Mouse (Mus musculus) kidney, embryonic 14.5 days (tissue): Measurements from ENCODE around the gene Rbfox2. TPM values are rescaled to one million over a fixed set of nuclear protein-coding genes. Genes with fewer than 3 reads are reported as not detected.
A peak's percentile ranks its signal among the peaks of the same experiment; 100 is the strongest.
"Not testable (repeated sequence)": the region's sequence is repeated elsewhere in the genome, so short reads cannot be mapped to it uniquely, and the experiment has no call there.

ENCODE experiments used
- ATAC-seq: fragments of 200-750 bp; cut with Nextera tagmentation; 2 replicates; pipeline ENCODE4 v1.8.0; 2017; ENCODE audit warnings: moderate number of reproducible peaks, mild to moderate bottlenecking, moderate TSS enrichment, moderate library complexity; ENCODE audit not compliant: low FRiP score, low TSS enrichment
- H3K27ac ChIP-seq: fragments of 300-500 bp; sonication (generic); 2 replicates; pipeline ENCODE4 v1.5.1; 2014; ENCODE audit warnings: low read depth, mild to moderate bottlenecking, low read length, moderate library complexity, mixed read lengths
- H3K27me3 ChIP-seq: fragments of 300-500 bp; sonication (generic); 2 replicates; pipeline ENCODE4 v1.6.1; 2014; ENCODE audit warnings: mild to moderate bottlenecking, low read length; ENCODE audit not compliant: control insufficient read depth, insufficient read depth
- H3K36me3 ChIP-seq: fragments of 300-500 bp; sonication (generic); 2 replicates; pipeline ENCODE4 v1.6.1; 2014; ENCODE audit warnings: low read length, mixed read lengths; ENCODE audit not compliant: control insufficient read depth, insufficient read depth
- H3K4me1 ChIP-seq: fragments of 300-500 bp; sonication (generic); 2 replicates; pipeline ENCODE4 v1.6.1; 2014; ENCODE audit warnings: low read length, mixed read lengths; ENCODE audit not compliant: control insufficient read depth, insufficient read depth
- H3K4me2 ChIP-seq: fragments of 300-500 bp; sonication (generic); replicated peaks from 2 replicates; pipeline ENCODE4 v1.6.1; 2014; ENCODE audit warnings: low read depth, mild to moderate bottlenecking, low read length
- H3K4me3 ChIP-seq: fragments of 300-500 bp; sonication (generic); 2 replicates; pipeline ENCODE4 v1.5.1; 2014; ENCODE audit warnings: mild to moderate bottlenecking, low read length
- H3K9ac ChIP-seq: fragments of 300-500 bp; sonication (generic); 2 replicates; pipeline ENCODE4 v1.6.1; 2014; ENCODE audit warnings: low read depth, mild to moderate bottlenecking, low read length, moderate library complexity
- H3K9me3 ChIP-seq: fragments of 300-500 bp; sonication (generic); 2 replicates; pipeline ENCODE4 v1.6.1; 2016; ENCODE audit warnings: low read length; ENCODE audit not compliant: control insufficient read depth
- WGBS: fragments of 180-500 bp; shearing (Covaris S2); extraction: QIAGEN DNeasy Blood & Tissue Kit; methylation state at CpG from one replicate; pipeline ENCODE4 v1.1.7; 2014; 5-methylcytosine and 5-hydroxymethylcytosine counted together
- polyA plus RNA-seq: library from polyadenylated mRNA; unstranded; fragments of >200 nt; fragmentation: Nextera tagmentation; extraction: Ambion mirVana; gene quantifications from 2 replicates; pipeline ENCODE4 v1.2.1, GENCODE M21; 2014

Gene Rbfox2
- polyA plus RNA-seq, 1 experiment from 2014 or later, result 64.6 TPM

- ATAC-seq, result no peak
- no peaks in the 10 kb centered on the region for H3K27me3 ChIP-seq
- H3K9ac ChIP-seq, result no peak overlapping the region
- no peaks in the 10 kb centered on the region for H3K9me3 ChIP-seq
- 22% methylated on average over 10 of the region's 10 CpGs for WGBS
- peaks cover 1% of the 10 kb centered on the region; the same call in 1 of the 2 replicates for H3K36me3 ChIP-seq
- peaks cover 7% of the 10 kb centered on the region; the same call in 1 of the 2 replicates for H3K4me1 ChIP-seq
- no peak overlapping the region for H3K4me3 ChIP-seq
- peak overlapping the region; percentile 17; the same call in 1 of the 2 replicates for H3K4me2 ChIP-seq
- H3K27ac ChIP-seq, result no peak overlapping the region
These were observed 235.3 kb downstream of the Rbfox2 start for GRCm38 (mm10) chr15:77071501-77071900.

GRCm38 (mm10) chr15:77070745-77071268, 236.0 kb downstream of the Rbfox2 start:
- Histone ChIP-seq H3K27me3 (no peaks in the 10 kb centered on the region), H3K27ac (no peak overlapping the region), H3K4me1 (peaks cover 7% of the 10 kb centered on the region; the same call in 1 of the 2 replicates), H3K9ac (no peak overlapping the region), H3K9me3 (no peaks in the 10 kb centered on the region), H3K4me2 (no peak overlapping the region), H3K36me3 (no peaks in the 10 kb centered on the region), H3K4me3 (no peak overlapping the region)
- WGBS, result 89% methylated on average over 11 of the region's 11 CpGs
- no peak for ATAC-seq

- Histone ChIP-seq H3K9ac (no peak overlapping the region), H3K27me3 (no peaks in the 10 kb centered on the region)
These were observed 237.8 kb downstream of the Rbfox2 start for GRCm38 (mm10) chr15:77069019-77069418.

GRCm38 (mm10) chr15:77068439-77068861, 238.4 kb downstream of the Rbfox2 start:
- H3K4me2 ChIP-seq, result no peak overlapping the region
- H3K4me3 ChIP-seq, result no peak overlapping the region
- ATAC-seq, result 0 out of 2 replicates have a peak, but pooled peaks have one; percentile 29
- H3K27ac ChIP-seq, result no peak overlapping the region
- H3K9ac ChIP-seq, result no peak overlapping the region
- no peaks in the 10 kb centered on the region for H3K27me3 ChIP-seq
- no peaks in the 10 kb centered on the region for H3K36me3 ChIP-seq
- WGBS, result 67% methylated on average over 3 of the region's 3 CpGs
- no peaks in the 10 kb centered on the region for H3K9me3 ChIP-seq
- H3K4me1 ChIP-seq, result peaks cover 7% of the 10 kb centered on the region; the same call in 1 of the 2 replicates

More at GRCm38 (mm10) chr15:77069019-77069418, 237.8 kb downstream of the Rbfox2 start:
- no peak overlapping the region for H3K27ac ChIP-seq
- no peaks in the 10 kb centered on the region for H3K36me3 ChIP-seq
- no peak overlapping the region for H3K4me2 ChIP-seq
- no peaks in the 10 kb centered on the region for H3K9me3 ChIP-seq
- no peak overlapping the region for H3K4me3 ChIP-seq
- peaks cover 7% of the 10 kb centered on the region; the same call in 1 of the 2 replicates for H3K4me1 ChIP-seq
- ATAC-seq, result no peak
- WGBS, result 85% methylated on average over 3 of the region's 3 CpGs

GRCm38 (mm10) chr15:77066233-77066632, 240.6 kb downstream of the Rbfox2 start:
- 89% methylated on average over 6 of the region's 6 CpGs for WGBS
- Histone ChIP-seq H3K9ac (no peak overlapping the region), H3K27ac (no peak overlapping the region), H3K4me1 (no peaks in the 10 kb centered on the region), H3K9me3 (no peaks in the 10 kb centered on the region), H3K4me2 (no peak overlapping the region), H3K4me3 (no peak overlapping the region), H3K27me3 (no peaks in the 10 kb centered on the region), H3K36me3 (no peaks in the 10 kb centered on the region)
- no peak for ATAC-seq

- no peak for ATAC-seq
- 90% methylated on average over 6 of the region's 6 CpGs for WGBS
- Histone ChIP-seq H3K27ac (no peak overlapping the region), H3K27me3 (no peaks in the 10 kb centered on the region), H3K4me3 (no peak overlapping the region), H3K36me3 (no peaks in the 10 kb centered on the region), H3K4me2 (no peak overlapping the region), H3K9me3 (no peaks in the 10 kb centered on the region), H3K4me1 (no peaks in the 10 kb centered on the region), H3K9ac (no peak overlapping the region)
These were observed 241.4 kb downstream of the Rbfox2 start for GRCm38 (mm10) chr15:77065259-77065852.

GRCm38 (mm10) chr15:77062746-77063145, 244.1 kb downstream of the Rbfox2 start:
- Histone ChIP-seq H3K4me3 (no peak overlapping the region), H3K9ac (no peak overlapping the region), H3K4me2 (no peak overlapping the region), H3K27ac (no peak overlapping the region), H3K36me3 (no peaks in the 10 kb centered on the region), H3K27me3 (no peaks in the 10 kb centered on the region), H3K9me3 (peaks cover 4% of the 10 kb centered on the region; the same call in 1 of the 2 replicates), H3K4me1 (no peaks in the 10 kb centered on the region)
- ATAC-seq, result no peak

GRCm38 (mm10) chr15:77059416-77059815, 247.4 kb downstream of the Rbfox2 start:
- H3K9ac ChIP-seq, H3K36me3 ChIP-seq, H3K4me2 ChIP-seq, ATAC-seq, H3K4me3 ChIP-seq, H3K27me3 ChIP-seq, H3K9me3 ChIP-seq, H3K27ac ChIP-seq: not testable (repeated sequence)
- peaks cover 14% of the 10 kb centered on the region; the same call in 1 of the 2 replicates for H3K4me1 ChIP-seq
- WGBS, result 93% methylated on average over 4 of the region's 4 CpGs

- H3K4me2 ChIP-seq, result no peak overlapping the region
- H3K27me3 ChIP-seq, result no peaks in the 10 kb centered on the region
- peaks cover 14% of the 10 kb centered on the region; the same call in 1 of the 2 replicates for H3K4me1 ChIP-seq
- H3K27ac ChIP-seq, result no peak overlapping the region
- peaks cover 4% of the 10 kb centered on the region; the same call in 1 of the 2 replicates for H3K9me3 ChIP-seq
- ATAC-seq, result no peak
- no peaks in the 10 kb centered on the region for H3K36me3 ChIP-seq
- H3K9ac ChIP-seq, result no peak overlapping the region
- H3K4me3 ChIP-seq, result no peak overlapping the region
These were observed 248.2 kb downstream of the Rbfox2 start for GRCm38 (mm10) chr15:77058566-77058965.
